Mouse (Mus musculus) CD4-positive, CD25-positive, alpha-beta regulatory T cell, adult 2 months (primary cell): ENCODE data around the gene Rnaseh2b.

Experiments used
- DNase-seq: peaks from one replicate; pipeline ENCODE4 v3.0.0-alpha.2; 2012; ENCODE audit warnings: low read depth, low spot score

The Rnaseh2b gene

GRCm38 (mm10) chr14:62361263-62361980, 69.0 kb downstream of the Rnaseh2b start:
- DNase-seq, result no peak

GRCm38 (mm10) chr14:62363774-62364173, 71.4 kb downstream of the Rnaseh2b start:
- DNase-seq, result no peak

GRCm38 (mm10) chr14:62370819-62371218, 78.4 kb downstream of the Rnaseh2b start:
- DNase-seq, result no peak

- DNase-seq, result no peak
Measured at GRCm38 (mm10) chr14:62374001-62374400, 81.6 kb downstream of the Rnaseh2b start.

GRCm38 (mm10) chr14:62375694-62376093, 83.3 kb downstream of the Rnaseh2b start:
- no peak for DNase-seq

- no peak for DNase-seq
Measured at GRCm38 (mm10) chr14:62376115-62376514, 83.7 kb downstream of the Rnaseh2b start.

GRCm38 (mm10) chr14:62379391-62379790, 87.0 kb downstream of the Rnaseh2b start:
- DNase-seq, result no peak

GRCm38 (mm10) chr14:62380606-62381005, 88.2 kb downstream of the Rnaseh2b start:
- no peak for DNase-seq

GRCm38 (mm10) chr14:62383109-62383508, 90.7 kb downstream of the Rnaseh2b start:
- DNase-seq, result no peak

- no peak for DNase-seq
Measured at GRCm38 (mm10) chr14:62383786-62384299, 91.5 kb downstream of the Rnaseh2b start.

- DNase-seq, result no peak
Measured at GRCm38 (mm10) chr14:62389064-62389728, 96.8 kb downstream of the Rnaseh2b start.

GRCm38 (mm10) chr14:62389729-62390536, 97.5 kb downstream of the Rnaseh2b start:
- no peak for DNase-seq

- no peak for DNase-seq
Measured at GRCm38 (mm10) chr14:62392754-62393153, 100.4 kb downstream of the Rnaseh2b start.

GRCm38 (mm10) chr14:62395346-62395745, 103.0 kb downstream of the Rnaseh2b start:
- no peak for DNase-seq

GRCm38 (mm10) chr14:62416007-62416741, 123.8 kb downstream of the Rnaseh2b start:
- DNase-seq, result no peak

GRCm38 (mm10) chr14:62416742-62417134, 124.3 kb downstream of the Rnaseh2b start:
- no peak for DNase-seq

GRCm38 (mm10) chr14:62417501-62417900, 125.1 kb downstream of the Rnaseh2b start:
- no peak for DNase-seq

GRCm38 (mm10) chr14:62422265-62422664, 129.9 kb downstream of the Rnaseh2b start:
- no peak for DNase-seq
